Mouse (Mus musculus): ENCODE data around the gene Amd1.

Amd1 gene

GRCm38 (mm10) chr10:40249625-40250024 is 52.4 kb downstream of the Amd1 start:
- DNase-seq: peak; percentile 10

- no peak for DNase-seq
Observed at GRCm38 (mm10) chr10:40247166-40247716, 54.7 kb downstream of the Amd1 start.

GRCm38 (mm10) chr10:40246374-40247165 is 55.4 kb downstream of the Amd1 start, which contains the start of gene Rpf2:
Rpf2 (minus strand) TSS chr10:40247036.
- DNase-seq: peak; percentile 88

- DNase-seq: no peak
Observed at GRCm38 (mm10) chr10:40237826-40238225, 64.2 kb downstream of the Amd1 start.

Measured in right cerebral cortex, adult 18-20 months (tissue).